Mouse (Mus musculus) cerebral cortex, adult 2 months (tissue): Measurements from ENCODE around the gene Nup107.

ENCODE experiments used
- WGBS: fragments of 180-500 bp; shearing (Covaris S2); methylation state at CpG from one replicate; pipeline ENCODE4 v1.1.7; 2018; 5-methylcytosine and 5-hydroxymethylcytosine counted together

Nup107 gene

GRCm38 (mm10) chr10:117792141-117793091 lies at the start of gene Nup107:
TSS of gene Nup107 (minus strand) at chr10:117792705.
- WGBS, result under 1% methylated on average over 75 of the region's 75 CpGs

- 67% methylated on average over 1 of the region's 1 CpGs for WGBS
Measured at GRCm38 (mm10) chr10:117841765-117842164, 49.3 kb upstream of the Nup107 start.

DNA sequence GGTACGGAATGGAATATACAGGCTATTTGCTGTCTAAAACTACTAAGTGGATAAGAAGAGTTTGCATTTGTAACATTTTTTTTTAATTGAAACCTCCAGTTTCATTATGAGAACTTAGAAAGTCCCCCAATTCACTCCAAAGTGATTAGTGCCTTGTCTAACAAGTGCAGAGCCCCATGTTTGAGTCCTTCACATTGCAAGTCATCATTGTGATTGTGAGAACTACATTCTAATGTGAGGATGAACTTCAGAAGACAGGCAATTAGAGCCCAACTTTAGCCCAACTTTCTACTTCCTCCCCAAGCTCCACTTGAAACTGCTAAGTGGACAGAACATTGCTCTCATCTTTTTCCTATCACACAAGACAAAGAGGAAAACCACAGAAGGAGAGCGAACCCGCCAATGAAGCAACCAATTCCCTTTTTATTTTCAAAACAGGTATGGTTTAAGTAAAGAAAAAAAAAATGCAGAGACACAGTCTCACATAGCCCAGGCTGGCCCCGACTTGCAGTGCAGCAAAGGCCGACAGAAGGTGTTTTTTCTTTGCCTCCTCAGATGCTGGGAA lies 48.0 kb upstream of the Nup107 start:
- 82% methylated on average over 5 of the region's 5 CpGs for WGBS

DNA sequence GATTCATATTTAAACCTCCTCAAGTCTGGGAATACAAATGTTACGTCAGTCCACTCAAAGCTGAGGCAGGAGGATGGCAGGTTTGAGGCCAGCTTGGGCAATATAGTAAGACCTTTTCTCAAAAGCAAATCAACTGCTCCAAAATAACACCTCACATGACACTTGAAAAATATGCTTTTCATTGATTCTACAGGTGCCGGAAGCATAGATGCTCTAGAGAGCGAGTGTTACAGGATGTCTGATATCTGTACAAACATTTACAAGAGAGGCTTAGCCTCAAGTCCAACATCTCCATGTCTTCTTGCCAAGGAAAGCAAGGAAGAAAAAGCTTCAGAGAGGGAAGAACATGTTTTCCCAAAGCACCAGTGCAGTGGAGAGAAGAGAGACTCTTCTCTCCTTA lies 47.2 kb upstream of the Nup107 start:
- 77% methylated on average over 3 of the region's 3 CpGs for WGBS

- 81% methylated on average over 3 of the region's 3 CpGs for WGBS
Measured at GRCm38 (mm10) chr10:117838924-117839323, 46.4 kb upstream of the Nup107 start.

DNA sequence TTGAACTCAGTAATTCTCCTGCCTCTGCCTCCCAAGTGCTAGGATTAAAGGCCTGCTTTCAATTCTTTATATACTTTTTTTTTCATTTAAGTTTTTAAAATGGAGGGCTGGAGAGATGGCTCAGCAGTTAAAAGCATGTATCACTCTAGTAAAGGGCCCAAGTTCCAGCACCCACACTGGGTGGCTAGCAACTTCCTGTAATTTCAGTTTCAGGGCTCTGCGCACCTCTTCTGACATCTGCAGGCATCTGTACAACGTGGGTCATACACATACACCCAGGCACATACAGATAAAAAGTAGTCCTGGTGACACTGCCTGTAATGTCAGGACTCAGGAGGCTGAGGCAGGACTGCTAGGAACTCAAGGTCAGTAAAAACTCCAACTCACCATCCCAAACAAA lies 43.8 kb upstream of the Nup107 start:
- 79% methylated on average over 2 of the region's 2 CpGs for WGBS

- WGBS, result 42% methylated on average over 5 of the region's 5 CpGs
Measured at GRCm38 (mm10) chr10:117835453-117835852, 42.9 kb upstream of the Nup107 start.

DNA sequence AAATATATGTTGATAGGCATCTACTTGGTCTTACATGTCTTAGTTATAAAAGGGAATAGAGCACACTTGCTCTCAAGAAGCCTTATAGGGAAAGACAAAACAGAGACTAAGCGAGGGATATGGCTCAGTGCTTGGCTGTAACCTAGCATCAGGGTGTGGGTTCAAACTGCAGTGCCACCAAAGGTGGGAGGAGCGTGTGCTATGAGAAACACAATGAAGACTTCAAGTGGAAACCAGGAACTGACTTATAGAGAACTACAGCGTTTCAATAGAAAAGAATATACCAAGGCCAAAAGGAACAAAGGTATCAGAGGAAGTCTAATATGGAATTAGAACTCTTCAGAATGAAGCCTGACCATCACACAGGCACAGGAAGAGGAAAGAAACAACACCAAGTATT lies 38.3 kb upstream of the Nup107 start:
- 74% methylated on average over 3 of the region's 3 CpGs for WGBS

DNA sequence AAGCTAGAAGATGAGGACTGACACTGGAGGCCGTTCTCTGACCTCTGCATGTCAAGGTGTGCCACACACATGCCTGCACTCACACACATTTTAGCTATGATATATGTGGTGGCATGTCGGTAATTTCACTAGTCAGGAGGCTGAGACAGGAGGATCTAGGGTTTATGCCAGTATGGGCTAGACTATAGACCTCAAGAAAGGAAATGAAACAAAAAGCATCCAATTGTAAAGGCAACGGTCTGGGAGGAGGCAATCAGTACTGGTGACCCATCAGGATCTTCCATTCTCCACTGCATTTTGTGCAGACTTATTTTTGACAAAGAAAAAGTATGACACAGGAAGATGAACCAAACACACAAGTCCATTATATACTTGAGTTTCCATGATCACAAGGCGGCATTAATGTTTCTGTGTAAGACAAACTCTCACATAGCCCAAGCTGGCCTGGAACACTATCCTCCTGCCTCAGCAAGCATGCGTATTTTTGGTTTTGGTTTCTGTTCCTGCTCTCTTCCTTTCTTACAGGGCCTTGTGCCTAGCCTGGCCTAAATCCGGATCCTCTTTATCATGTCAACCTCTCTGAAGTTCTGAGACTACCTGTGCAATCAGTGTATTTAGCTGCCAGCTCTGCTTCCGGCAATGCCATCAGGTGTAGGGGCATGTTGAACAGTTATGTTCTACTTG lies 37.1 kb upstream of the Nup107 start:
- WGBS, result 89% methylated on average over 7 of the region's 7 CpGs

- WGBS, result 64% methylated on average over 4 of the region's 4 CpGs
Measured at GRCm38 (mm10) chr10:117829022-117829421, 36.5 kb upstream of the Nup107 start.

DNA sequence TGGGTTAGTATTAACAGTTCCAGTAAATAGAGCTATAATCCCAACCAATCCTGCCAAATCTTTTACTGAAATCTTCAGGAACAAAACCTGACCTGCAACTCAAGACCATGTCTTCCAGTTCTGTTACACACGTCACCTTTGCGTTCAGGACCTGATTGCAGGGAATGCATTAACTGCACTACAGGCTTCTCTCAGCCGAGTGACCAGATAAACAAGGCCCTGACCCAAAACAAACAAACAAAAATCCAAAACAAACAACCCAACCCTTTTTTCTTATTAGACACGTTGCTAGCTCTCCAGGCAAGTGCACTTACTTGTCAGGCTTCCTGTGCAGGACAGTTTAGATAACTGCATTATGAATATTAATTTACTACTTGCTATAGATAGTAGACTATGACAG lies 36.0 kb upstream of the Nup107 start:
- 70% methylated on average over 4 of the region's 4 CpGs for WGBS

DNA sequence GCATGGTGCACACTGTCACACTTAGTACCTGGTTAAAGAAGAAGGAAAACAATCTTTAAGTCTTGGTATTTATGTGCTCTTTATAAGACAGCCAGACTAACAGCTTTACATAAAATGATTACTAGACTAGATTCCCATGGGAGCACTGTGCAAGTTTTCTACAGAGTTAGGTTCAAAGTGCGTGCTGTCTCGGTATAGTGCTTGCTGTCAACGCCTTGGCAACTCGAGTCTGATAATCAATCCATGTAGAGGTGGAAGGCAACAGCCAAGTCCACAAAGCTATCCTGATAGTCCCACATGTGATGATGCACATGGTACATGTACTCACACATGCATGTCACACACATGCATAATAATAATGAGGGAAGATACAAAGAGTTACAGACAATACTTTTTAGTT lies 32.1 kb upstream of the Nup107 start:
- 76% methylated on average over 4 of the region's 4 CpGs for WGBS

DNA sequence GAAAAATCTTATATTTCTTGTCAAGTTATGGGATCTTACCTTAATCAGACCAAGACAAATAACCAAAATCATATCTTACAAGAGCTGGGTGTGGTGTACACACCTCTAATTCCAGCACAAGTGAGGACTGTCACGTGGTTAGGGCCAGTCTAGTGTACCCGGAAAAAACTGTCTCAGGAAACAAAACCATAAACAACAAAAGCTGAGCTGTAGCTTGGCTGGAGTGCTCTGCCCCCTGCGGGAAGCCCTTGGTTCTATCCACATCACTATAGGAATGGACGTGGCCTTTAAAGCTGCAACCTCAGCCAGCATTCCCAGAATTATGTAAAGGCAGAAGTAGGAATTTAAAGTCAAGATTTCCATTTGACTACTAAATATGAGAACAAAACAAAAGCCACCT lies 31.6 kb upstream of the Nup107 start:
- 44% methylated on average over 4 of the region's 4 CpGs for WGBS

DNA sequence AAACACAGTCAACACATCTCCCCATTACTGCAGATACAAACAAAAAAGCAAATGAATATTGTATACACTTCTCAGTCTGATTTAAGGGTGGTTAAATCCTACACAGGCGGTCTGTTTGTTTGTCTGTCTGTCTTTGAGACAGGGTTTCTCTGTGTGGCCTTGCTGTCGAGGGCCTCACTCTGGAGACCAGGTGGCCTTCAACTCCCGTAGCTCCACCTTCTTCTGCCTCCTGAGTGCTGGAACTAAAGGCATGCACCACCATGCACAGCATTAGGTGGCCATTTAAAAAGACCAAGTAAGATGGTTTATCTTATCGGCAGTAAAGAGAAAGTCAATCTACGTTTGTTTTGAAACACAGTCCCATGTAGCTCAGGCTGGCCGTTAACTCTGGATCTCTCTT lies 30.8 kb upstream of the Nup107 start:
- WGBS, result 81% methylated on average over 6 of the region's 6 CpGs

DNA sequence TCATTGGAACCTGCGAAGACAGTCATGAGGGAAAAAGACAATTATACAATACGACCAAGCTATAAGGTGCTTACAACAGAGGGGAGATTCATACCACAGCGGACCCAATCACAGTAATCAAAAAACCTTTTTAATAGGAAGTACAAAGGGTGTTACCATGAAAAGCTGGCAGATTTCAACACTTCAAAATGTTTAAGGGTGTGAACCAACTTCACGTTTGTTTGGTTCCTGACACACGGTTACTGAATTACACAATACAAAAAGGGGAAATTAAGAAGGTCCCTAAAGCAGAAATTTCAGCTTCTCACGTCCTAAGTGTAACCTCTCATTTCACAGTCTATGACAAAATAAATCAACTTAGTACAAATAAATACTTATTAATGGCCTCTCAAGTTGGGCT lies 26.1 kb upstream of the Nup107 start:
- 82% methylated on average over 6 of the region's 6 CpGs for WGBS

DNA sequence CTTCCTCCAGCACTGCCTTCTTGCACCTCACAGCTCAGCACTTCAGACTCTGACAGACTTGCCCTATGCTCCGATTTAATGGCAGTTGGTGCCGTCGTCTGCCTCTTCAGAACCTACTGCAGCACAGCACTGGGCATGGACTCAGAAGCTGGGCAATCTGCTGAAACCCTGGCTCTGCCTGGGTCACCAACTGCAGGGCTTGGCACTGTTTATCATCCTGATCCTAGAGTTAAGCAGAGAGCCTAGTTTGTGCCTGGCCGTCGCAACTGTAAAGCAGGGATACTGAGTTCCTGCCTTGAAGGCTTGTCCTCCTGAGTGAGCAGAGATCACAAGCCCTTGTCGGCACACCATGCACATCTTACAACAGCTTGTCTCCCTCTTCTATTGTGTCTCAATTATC lies 24.2 kb upstream of the Nup107 start:
- WGBS, result 90% methylated on average over 6 of the region's 6 CpGs

DNA sequence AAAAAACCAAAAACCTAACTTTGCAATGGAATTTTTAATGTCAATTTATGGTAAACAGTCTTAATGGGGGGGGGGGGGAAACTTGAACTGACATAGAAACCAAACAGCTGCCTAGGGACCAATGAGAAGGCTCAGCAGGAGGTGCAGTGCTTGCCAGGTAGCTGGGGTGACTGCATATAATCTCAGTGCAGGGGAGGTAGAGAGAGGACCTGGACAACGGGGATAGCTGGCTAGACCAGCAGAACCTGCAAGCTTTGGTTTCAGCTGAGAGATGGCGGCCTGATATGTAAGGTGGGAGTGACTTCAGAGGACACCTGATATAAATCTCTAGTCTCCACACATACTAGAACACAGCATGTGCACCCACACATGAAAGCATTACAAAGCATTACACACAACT lies 20.0 kb upstream of the Nup107 start:
- 93% methylated on average over 2 of the region's 2 CpGs for WGBS

DNA sequence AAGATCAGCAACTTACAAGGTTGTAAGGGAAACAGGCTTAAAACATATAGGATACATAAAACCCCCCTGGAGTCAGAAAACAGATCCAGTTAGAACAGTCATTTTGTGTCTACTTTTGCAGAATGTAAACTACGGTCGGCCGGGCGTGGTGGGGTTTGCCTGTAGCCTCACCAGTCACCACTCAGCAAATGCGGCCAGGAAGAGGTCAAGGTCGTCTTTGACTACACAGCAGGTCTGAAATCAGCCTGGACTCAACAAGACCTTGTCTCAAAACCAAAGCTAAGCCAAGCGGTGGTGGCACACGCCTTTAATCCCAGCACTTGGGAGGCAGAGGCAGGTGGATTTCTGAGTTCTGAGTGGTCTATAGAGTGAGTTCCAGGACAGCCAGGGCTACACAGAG lies 19.1 kb upstream of the Nup107 start:
- 95% methylated on average over 8 of the region's 8 CpGs for WGBS

DNA sequence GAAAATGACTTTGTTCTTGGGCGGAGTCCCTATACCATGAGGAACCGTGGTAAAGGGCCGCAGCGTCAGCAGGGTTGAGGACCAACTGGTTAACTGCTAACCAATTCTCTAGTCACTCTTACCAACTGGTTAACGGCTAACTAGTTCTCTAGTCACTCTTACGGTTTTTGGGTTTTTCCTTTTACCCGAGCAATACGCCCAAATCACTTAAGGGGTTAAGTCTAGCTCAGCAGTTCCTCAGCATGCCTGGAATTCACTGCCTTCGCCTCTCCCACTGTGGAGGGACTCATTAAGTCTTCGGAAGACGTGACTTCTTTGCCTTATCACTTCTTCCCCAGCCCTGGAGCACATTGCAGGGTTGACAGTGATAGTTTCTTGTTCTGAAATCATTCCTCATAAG lies 18.0 kb upstream of the Nup107 start:
- WGBS, result 80% methylated on average over 11 of the region's 11 CpGs

GRCm38 (mm10) chr10:117808068-117808467 lies 15.6 kb upstream of the Nup107 start:
- 84% methylated on average over 6 of the region's 6 CpGs for WGBS

GRCm38 (mm10) chr10:117805919-117806318 lies 13.4 kb upstream of the Nup107 start:
- WGBS, result 50% methylated on average over 9 of the region's 9 CpGs
